Mouse (Mus musculus) liver, embryonic 12.5 days (tissue): ENCODE measurements around the gene Gsdme. TPM values are rescaled to one million over a fixed set of nuclear protein-coding genes. Genes with fewer than 3 reads are reported as not detected.

Experiments used
- ATAC-seq: fragments of 200-750 bp; cut with Nextera tagmentation; 2 replicates; pipeline ENCODE4 v1.8.0; 2017; ENCODE audit warnings: moderate number of reproducible peaks, mild to moderate bottlenecking, moderate library complexity
- H3K27ac ChIP-seq: fragments of 300-500 bp; sonication (generic); 2 replicates; pipeline ENCODE4 v1.5.1; 2016; ENCODE audit warnings: mild to moderate bottlenecking
- H3K27me3 ChIP-seq: fragments of 300-500 bp; sonication (generic); replicated peaks from 2 replicates; pipeline ENCODE4 v1.6.1; 2016; ENCODE audit warnings: mild to moderate bottlenecking, moderate library complexity
- H3K36me3 ChIP-seq: fragments of 300-500 bp; sonication (generic); 2 replicates; pipeline ENCODE4 v1.6.1; 2016; ENCODE audit warnings: mild to moderate bottlenecking, moderate library complexity
- H3K4me1 ChIP-seq: fragments of 300-500 bp; sonication (generic); 2 replicates; pipeline ENCODE4 v1.6.1; 2016
- H3K4me2 ChIP-seq: fragments of 300-500 bp; sonication (generic); 2 replicates; pipeline ENCODE4 v1.6.1; 2016; ENCODE audit warnings: mild to moderate bottlenecking, moderate library complexity
- H3K4me3 ChIP-seq: fragments of 300-500 bp; sonication (generic); 2 replicates; pipeline ENCODE4 v1.5.1; 2016; ENCODE audit warnings: mild to moderate bottlenecking, moderate library complexity
- H3K9ac ChIP-seq: fragments of 300-500 bp; sonication (generic); 2 replicates; pipeline ENCODE4 v1.6.1; 2016; ENCODE audit warnings: mild to moderate bottlenecking, moderate library complexity
- H3K9me3 ChIP-seq: fragments of 300-500 bp; sonication (generic); replicated peaks from 2 replicates; pipeline ENCODE4 v1.6.1; 2016; ENCODE audit warnings: mild to moderate bottlenecking, moderate library complexity
- WGBS: fragments of 180-500 bp; shearing (Covaris S2); methylation state at CpG from one replicate; pipeline ENCODE4 v1.1.7; 2016; ENCODE audit not compliant: insufficient replicate concordance; 5-methylcytosine and 5-hydroxymethylcytosine counted together
- polyA plus RNA-seq: library from polyadenylated mRNA; unstranded; fragments of >200 nt; fragmentation: Nextera tagmentation; extraction: Ambion mirVana; gene quantifications from 2 replicates; pipeline ENCODE4 v1.2.1, GENCODE M21; 2016

The Gsdme gene
- polyA plus RNA-seq, result 18.2 and 18.7 TPM in 2 replicates

DNA sequence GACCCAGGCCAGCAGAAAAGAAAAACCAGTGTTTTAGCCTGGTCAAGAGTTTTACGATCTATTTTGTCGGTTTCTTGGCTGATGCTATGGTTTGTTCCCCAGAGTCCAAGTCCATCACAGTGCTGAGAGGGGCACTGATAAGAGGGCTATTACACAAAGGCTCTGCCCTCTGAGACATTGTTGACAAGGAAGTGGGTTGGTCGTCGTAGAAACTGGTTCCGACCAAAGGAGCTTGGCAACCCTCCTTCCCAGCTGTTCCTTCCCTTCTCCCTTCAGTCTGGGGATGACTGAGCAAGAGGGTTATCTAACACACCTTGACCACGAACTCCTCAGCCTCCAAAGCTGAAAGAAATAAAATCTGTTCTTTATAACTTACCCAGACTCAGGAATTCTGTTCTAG is at the start of gene Gsdme:
Gene Gsdme (minus strand): TSS at position 193 of the 400 bp plus-strand sequence.
- no peaks in the 10 kb centered on the region for H3K36me3 ChIP-seq
- 49% methylated on average over 6 of the region's 6 CpGs for WGBS
- H3K4me1 ChIP-seq, result peaks cover 7% of the 10 kb centered on the region; the same call in 1 of the 2 replicates
- H3K9me3 ChIP-seq, result no peaks in the 10 kb centered on the region
- H3K4me2 ChIP-seq, result no peak within 1 kb of the TSS
- no peak within 1 kb of the TSS for H3K27ac ChIP-seq
- ATAC-seq, result no peak
- H3K4me3 ChIP-seq, result no peak within 1 kb of the TSS
- peaks cover 29% of the 10 kb centered on the region for H3K27me3 ChIP-seq
- H3K9ac ChIP-seq, result no peak within 1 kb of the TSS

DNA sequence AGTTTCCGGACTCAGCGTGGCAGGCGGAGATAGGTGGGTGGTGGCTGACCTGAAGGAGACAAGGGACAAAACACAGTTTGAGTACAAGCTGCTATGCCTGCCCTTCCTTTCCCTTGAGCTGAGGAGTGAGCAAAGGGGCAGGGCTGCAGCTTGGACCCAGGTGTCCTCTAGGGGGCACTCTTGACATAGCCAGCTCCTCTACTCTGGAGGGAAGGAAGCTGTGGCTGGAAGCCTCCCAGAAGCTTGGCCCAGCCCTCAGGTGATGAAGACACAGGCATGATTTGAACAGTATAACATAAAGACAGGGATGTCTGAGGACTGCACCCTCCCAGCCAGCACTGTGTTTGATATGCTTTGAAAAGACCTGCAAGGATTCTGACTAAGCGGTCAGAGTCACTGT is 49.0 kb upstream of the Gsdme start:
- Histone ChIP-seq H3K4me2 (no peak overlapping the region), H3K9me3 (no peaks in the 10 kb centered on the region), H3K27me3 (no peaks in the 10 kb centered on the region), H3K9ac (no peak overlapping the region), H3K4me3 (no peak overlapping the region), H3K27ac (no peak overlapping the region), H3K4me1 (no peaks in the 10 kb centered on the region), H3K36me3 (no peaks in the 10 kb centered on the region)
- WGBS, result 39% methylated on average over 4 of the region's 4 CpGs
- no peak for ATAC-seq

DNA sequence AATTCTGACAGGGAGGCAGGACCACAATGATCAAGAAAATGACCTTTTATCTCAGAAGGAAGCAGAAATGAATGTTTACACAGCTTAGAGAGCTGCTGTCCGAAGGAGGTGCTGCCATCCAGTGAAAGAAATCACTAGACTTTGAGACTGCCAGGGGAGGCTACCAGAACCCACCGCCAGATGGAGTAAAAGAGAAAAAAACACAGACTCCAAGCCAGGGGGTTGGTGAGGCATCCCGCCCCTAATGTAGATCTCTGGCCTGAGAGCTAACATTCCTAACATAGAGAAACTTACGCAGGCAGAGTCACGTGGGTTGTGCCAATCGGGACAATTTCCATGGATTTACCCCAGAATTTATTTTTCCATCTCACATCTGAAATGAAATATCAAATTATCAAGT is 45.4 kb upstream of the Gsdme start:
- H3K4me1 ChIP-seq, result no peaks in the 10 kb centered on the region
- no peak overlapping the region for H3K9ac ChIP-seq
- WGBS, result 46% methylated on average over 6 of the region's 6 CpGs
- no peak overlapping the region for H3K4me2 ChIP-seq
- H3K4me3 ChIP-seq, result no peak overlapping the region
- no peaks in the 10 kb centered on the region for H3K9me3 ChIP-seq
- H3K27ac ChIP-seq, result no peak overlapping the region
- H3K36me3 ChIP-seq, result no peaks in the 10 kb centered on the region
- no peaks in the 10 kb centered on the region for H3K27me3 ChIP-seq
- no peak for ATAC-seq

DNA sequence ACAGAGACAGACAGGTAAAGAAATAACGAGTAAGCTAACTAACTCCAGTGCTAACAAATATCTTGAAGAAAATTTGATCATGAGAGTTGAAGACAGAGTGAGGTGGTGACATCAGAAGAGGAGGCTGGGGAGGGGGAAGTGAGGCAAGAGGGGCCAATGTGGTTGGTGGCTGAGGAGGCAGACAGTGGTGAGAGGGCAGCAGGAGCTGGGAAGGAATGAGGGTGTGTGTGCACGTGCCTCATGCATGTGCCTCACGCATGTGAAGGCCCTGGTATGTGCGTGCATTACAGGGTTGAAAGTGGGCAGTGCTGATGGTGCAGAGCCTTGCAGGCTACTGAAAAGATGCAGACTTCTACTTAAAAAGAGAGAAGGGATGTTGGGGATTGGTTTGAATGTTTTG is 43.0 kb upstream of the Gsdme start:
- 59% methylated on average over 4 of the region's 4 CpGs for WGBS
- Histone ChIP-seq H3K9me3 (no peaks in the 10 kb centered on the region), H3K9ac (no peak overlapping the region), H3K36me3 (no peaks in the 10 kb centered on the region), H3K27ac (no peak overlapping the region), H3K4me2 (no peak overlapping the region), H3K27me3 (no peaks in the 10 kb centered on the region), H3K4me3 (no peak overlapping the region), H3K4me1 (no peaks in the 10 kb centered on the region)
- ATAC-seq, result no peak

DNA sequence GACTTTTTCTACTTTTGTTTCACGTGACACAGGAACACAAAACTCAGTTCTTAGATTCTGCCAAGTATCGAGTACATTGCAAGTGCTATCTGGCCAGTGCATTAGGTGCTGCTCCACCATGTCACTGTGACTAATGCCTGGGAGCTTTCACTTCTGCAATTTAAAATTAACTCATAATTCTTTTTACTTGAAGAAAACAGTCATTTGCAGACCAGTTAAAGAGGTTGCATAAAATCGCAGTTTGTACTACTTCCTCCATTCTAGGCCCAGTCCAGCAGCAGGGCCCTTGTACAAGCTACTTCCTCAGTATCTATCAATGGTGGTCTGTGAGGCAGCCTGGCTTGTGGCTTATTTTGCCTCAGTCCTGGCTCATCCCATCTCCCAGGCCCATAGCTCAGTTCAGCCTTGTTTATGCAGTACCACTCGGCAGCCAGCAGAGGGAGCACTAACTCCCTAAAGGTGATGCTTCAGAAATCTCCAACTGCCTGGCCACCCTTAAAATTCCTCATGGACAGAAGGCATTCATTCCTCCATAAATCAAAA is 41.4 kb upstream of the Gsdme start:
- ATAC-seq, result no peak
- no peaks in the 10 kb centered on the region for H3K36me3 ChIP-seq
- 46% methylated on average over 4 of the region's 4 CpGs for WGBS

DNA sequence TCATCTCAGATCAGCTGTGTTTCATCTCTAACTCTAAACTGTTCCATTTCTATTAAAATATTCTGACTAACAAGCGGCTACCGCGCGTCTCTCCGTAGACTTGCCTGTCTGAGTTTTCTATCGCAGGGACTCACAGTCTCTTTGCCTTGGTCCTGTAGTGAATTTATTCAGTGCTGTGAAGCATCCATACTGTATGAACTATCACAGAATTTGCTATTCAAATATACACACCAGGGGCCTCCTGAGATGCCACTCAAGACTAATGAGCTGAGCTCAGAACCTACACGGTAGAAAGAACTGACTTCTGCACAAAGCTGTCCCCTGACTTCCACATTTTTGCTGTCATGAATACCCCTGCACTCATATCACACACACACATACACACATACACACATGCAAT is 37.5 kb upstream of the Gsdme start:
- 86% methylated on average over 7 of the region's 7 CpGs for WGBS

More for the DNA sequence above, 41.4 kb upstream of the Gsdme start:
- Histone ChIP-seq H3K9ac (no peak overlapping the region), H3K4me3 (no peak overlapping the region), H3K4me2 (no peak overlapping the region), H3K4me1 (no peaks in the 10 kb centered on the region), H3K27ac (no peak overlapping the region), H3K27me3 (no peaks in the 10 kb centered on the region), H3K9me3 (no peaks in the 10 kb centered on the region)

DNA sequence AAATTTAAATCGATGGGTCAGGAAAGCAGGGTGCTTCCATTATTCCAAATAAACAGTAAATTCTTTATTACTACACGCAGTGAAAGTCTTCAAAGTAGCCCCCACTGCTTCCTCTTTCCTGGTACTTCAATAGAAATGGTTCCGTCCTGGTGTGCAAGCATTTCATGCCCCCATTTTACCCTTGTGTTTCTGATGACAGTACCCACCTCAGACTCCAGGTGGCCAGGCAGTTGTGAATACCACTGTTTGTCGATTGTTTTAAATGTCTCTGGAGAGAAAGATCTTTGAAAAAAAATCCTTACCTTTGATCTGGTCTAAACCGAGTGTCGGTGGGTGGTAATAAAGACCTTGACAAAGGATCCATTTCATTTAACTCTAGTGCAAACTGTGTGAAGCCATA is 37.0 kb upstream of the Gsdme start:
- H3K4me2 ChIP-seq, result no peak overlapping the region
- no peak overlapping the region for H3K4me3 ChIP-seq
- no peak for ATAC-seq
- H3K27ac ChIP-seq, result no peak overlapping the region
- no peak overlapping the region for H3K9ac ChIP-seq
- WGBS, result 76% methylated on average over 6 of the region's 6 CpGs
- H3K36me3 ChIP-seq, result no peaks in the 10 kb centered on the region
- H3K27me3 ChIP-seq, result no peaks in the 10 kb centered on the region
- H3K9me3 ChIP-seq, result no peaks in the 10 kb centered on the region
- H3K4me1 ChIP-seq, result 0 out of 2 replicates have a peak, but pooled peaks cover 6% of the 10 kb centered on the region

More for the DNA sequence above, 37.5 kb upstream of the Gsdme start:
- Histone ChIP-seq H3K9ac (no peak overlapping the region), H3K27ac (no peak overlapping the region), H3K4me1 (0 out of 2 replicates have a peak, but pooled peaks cover under 1% of the 10 kb centered on the region), H3K36me3 (no peaks in the 10 kb centered on the region), H3K4me2 (no peak overlapping the region), H3K4me3 (no peak overlapping the region), H3K9me3 (no peaks in the 10 kb centered on the region), H3K27me3 (no peaks in the 10 kb centered on the region)
- ATAC-seq, result no peak

DNA sequence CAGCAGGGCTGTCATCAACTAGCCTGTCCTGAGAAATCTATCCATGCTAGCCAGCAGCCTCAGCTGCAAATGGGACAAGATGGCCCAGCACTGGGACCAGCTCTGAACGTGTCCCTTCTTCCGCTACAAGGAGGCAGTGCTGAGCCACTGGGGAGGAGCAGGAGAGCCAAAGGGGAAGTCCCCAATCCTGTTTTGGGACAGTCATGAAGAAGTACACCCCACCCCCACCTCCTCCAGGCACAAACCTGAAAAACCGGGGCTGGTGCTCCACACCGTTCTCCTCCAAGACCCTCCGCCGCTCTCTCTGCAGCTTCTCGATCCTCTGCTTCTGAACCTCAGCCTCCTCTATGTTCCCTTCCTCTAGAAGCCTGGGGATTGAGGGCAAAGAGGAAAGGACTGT is 35.4 kb upstream of the Gsdme start:
- Histone ChIP-seq H3K9me3 (no peaks in the 10 kb centered on the region), H3K27ac (no peak overlapping the region), H3K4me2 (no peak overlapping the region), H3K4me3 (no peak overlapping the region), H3K4me1 (0 out of 2 replicates have a peak, but pooled peaks cover 9% of the 10 kb centered on the region), H3K27me3 (no peaks in the 10 kb centered on the region), H3K36me3 (no peaks in the 10 kb centered on the region), H3K9ac (no peak overlapping the region)
- no peak for ATAC-seq
- 74% methylated on average over 7 of the region's 7 CpGs for WGBS

DNA sequence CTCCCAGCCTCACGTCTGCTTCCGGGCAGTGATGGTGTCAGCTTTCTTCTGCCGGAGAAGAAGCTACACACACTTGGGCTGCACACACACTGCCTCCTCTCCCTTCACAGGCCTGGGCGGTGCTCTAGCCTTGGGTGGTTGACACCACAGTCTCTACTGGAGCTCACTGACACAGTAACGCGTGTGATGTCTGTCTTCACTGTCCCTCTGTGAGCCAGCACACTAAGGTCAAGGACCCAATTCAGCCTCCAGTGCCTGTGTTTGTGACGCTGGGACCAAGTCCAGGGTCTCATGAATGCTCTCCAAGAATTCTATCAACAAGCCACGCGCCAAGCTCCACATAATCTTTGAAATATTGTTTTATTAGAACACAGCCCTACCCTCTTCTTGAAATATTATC is 34.0 kb upstream of the Gsdme start:
- WGBS, result 79% methylated on average over 9 of the region's 9 CpGs
- no peak for ATAC-seq
- H3K4me3 ChIP-seq, result no peak overlapping the region

DNA sequence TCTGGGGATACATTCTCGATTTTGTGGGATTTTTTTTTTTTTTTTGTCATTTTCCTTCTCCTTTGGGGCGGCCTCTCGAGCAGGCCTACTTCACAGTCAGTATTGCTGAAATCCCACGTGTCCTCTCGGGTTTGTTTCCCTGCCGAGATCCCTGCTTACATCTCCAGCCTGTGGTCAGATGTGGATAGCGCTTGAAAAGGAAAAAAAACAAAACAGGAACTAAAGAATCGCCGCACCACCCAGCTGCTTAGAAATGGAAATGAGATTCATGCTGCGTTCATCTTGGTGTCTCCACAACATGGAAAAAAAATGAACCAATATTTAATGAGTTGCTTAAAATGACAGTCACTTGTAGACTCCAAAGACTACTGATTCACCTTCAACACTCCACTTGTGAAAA is 31.5 kb upstream of the Gsdme start:
- 52% methylated on average over 10 of the region's 10 CpGs for WGBS

More for the DNA sequence above, 34.0 kb upstream of the Gsdme start:
- Histone ChIP-seq H3K27me3 (no peaks in the 10 kb centered on the region), H3K9me3 (no peaks in the 10 kb centered on the region), H3K4me1 (0 out of 2 replicates have a peak, but pooled peaks cover 9% of the 10 kb centered on the region), H3K36me3 (no peaks in the 10 kb centered on the region), H3K27ac (no peak overlapping the region), H3K4me2 (no peak overlapping the region), H3K9ac (no peak overlapping the region)

DNA sequence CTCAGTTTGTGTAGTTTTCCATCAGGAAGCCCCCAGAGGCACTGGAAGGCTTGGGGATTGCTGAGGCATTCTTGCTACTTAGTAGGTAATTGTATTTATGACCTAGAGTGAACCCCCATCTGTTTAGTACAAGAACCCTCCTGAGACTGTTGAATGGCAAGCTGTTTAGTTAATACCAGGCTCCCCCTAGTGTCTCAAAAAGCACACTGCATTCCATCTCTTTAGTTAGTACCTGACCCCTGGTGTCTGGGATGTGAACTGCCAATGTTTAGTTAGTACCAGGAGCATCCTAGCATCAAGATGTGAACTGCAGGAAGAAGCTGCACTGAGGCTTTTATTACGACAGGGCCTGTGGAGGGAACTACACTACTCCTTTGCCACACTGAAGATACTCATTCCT is 30.5 kb upstream of the Gsdme start:
- Histone ChIP-seq H3K4me1 (peaks cover 19% of the 10 kb centered on the region), H3K4me3 (no peak overlapping the region), H3K9me3 (no peaks in the 10 kb centered on the region), H3K36me3 (no peaks in the 10 kb centered on the region), H3K9ac (no peak overlapping the region), H3K27ac (no peak overlapping the region), H3K27me3 (no peaks in the 10 kb centered on the region), H3K4me2 (no peak overlapping the region)
- WGBS, result 21% methylated on average over 1 of the region's 1 CpGs
- ATAC-seq, result no peak

More for the DNA sequence above, 31.5 kb upstream of the Gsdme start:
- Histone ChIP-seq H3K9me3 (no peaks in the 10 kb centered on the region), H3K27ac (no peak overlapping the region), H3K4me1 (peaks cover 19% of the 10 kb centered on the region), H3K27me3 (no peaks in the 10 kb centered on the region), H3K9ac (no peak overlapping the region), H3K4me3 (no peak overlapping the region), H3K36me3 (no peaks in the 10 kb centered on the region), H3K4me2 (no peak overlapping the region)
- ATAC-seq, result no peak

DNA sequence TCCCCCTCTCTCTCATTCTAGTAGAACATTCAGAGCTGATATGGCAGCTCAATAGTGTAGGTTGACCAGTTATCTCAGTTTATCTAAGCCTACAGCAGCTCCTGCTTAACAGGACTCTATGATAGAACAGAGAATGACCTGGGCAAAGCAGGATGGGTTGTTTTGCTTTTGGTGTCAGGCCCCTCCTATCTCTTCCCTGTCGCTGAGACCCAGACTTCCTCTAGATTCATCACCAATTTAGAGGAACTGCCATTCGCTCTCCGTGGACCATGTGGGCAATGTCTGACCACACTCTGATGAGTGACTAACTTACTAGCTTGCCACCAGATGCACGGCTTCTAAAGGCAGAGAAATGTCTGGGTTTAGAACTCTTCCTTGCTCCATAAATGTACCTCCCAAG is 28.0 kb upstream of the Gsdme start:
- no peaks in the 10 kb centered on the region for H3K9me3 ChIP-seq
- 18% methylated on average over 4 of the region's 4 CpGs for WGBS
- no peak overlapping the region for H3K4me2 ChIP-seq
- H3K4me3 ChIP-seq, result no peak overlapping the region
- H3K27ac ChIP-seq, result no peak overlapping the region
- H3K27me3 ChIP-seq, result no peaks in the 10 kb centered on the region
- ATAC-seq, result no peak
- no peaks in the 10 kb centered on the region for H3K36me3 ChIP-seq
- no peak overlapping the region for H3K9ac ChIP-seq
- peaks cover 19% of the 10 kb centered on the region for H3K4me1 ChIP-seq

DNA sequence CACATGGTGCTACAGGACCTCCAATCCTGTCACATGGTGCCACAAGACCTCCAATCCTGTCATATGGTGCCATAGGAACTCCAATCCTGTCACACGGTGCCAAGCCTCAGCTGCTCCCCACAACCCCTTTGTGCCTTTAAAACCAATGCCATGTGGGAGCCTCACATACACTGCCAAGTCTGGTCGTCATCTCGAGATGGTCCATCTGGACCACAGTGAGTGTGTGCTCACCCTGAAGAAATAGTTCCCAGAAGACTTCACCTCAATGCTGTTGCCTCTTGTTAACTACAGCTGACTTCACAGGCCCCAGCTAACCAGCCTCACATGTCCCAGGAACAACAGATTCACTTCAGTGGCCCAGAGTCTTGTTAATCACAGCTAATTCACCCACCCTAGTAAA is 23.2 kb upstream of the Gsdme start:
- H3K27me3 ChIP-seq, result no peaks in the 10 kb centered on the region
- ATAC-seq, result no peak

More for the DNA sequence above, 23.2 kb upstream of the Gsdme start:
- Histone ChIP-seq H3K9me3 (no peaks in the 10 kb centered on the region), H3K4me3 (no peak overlapping the region), H3K27ac (no peak overlapping the region), H3K36me3 (no peaks in the 10 kb centered on the region), H3K4me2 (no peak overlapping the region), H3K9ac (no peak overlapping the region), H3K4me1 (peaks cover 5% of the 10 kb centered on the region)
- 70% methylated on average over 3 of the region's 3 CpGs for WGBS
